Mouse (Mus musculus): ENCODE results near the gene 3110040N11Rik.

DNA sequence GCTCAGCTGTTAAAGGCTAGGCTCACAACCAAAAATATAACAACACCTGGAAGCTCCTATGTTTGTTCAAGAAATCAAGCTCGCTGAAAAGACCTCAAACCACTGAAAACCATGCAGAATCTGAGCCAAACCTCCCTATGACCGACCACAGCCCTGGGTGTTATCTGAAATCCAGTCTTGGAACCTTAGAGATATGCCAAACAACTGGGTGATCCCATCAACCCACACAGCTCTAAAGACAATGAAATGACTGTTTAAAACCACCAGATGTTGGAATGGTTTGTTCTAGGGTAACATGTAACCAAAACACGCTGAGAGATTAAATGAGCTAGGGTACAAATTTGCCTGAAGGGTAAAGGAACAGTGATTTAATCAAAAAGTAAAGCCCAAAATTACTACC, 35.6 kb upstream of the 3110040N11Rik start:
- TF ChIP-seq CTCF (IDR thresholded peaks at IDR 0.05; ENCODE audit: borderline replicate concordance, extremely low read depth, insufficient read depth, insufficient read length) (no peak), POLR2A (IDR thresholded peaks at IDR 0.05; ENCODE audit: borderline replicate concordance, extremely low read depth, insufficient read depth, insufficient read length, poor library complexity, severe bottlenecking) (no peak)
